Mouse (Mus musculus) heart, postnatal 36 days (tissue): Measurements from ENCODE around the gene Cecr2. TPM values are rescaled to one million over a fixed set of nuclear protein-coding genes. Genes with fewer than 3 reads are reported as not detected.
A peak's percentile ranks its signal among the peaks of the same experiment; 100 is the strongest.

Experiments used
- DNase-seq, 2 experiments: peaks; one replicate each; pipeline ENCODE4 v3.0.0; 2021 to 2022
- intact Hi-C: fragments of 180-260 bp; cut with DNase I; formaldehyde crosslinking; loops from one replicate; pipeline ENCODE4 v1.15.1; 2025
- total RNA-seq, 2 experiments: library from RNA; stranded (reverse); gene quantifications; 2 replicates each; pipeline ENCODE4 v1.2.3; 2021

The Cecr2 gene
- total RNA-seq, 2 experiments from 2014 or later, result 16.4 to 20.3 TPM

- peak; percentile 59 to 73 for DNase-seq
- intact Hi-C loops, result loop anchor here (5.0 kb wide), 2 partner anchors 70 to 85 kb away; no protein-coding TSS in a partner anchor
These were observed 722 bp downstream of the Cecr2 start for GRCm38 (mm10) chr6:120666761-120667421.

- intact Hi-C loops, result loop anchor here (5.0 kb wide), 2 partner anchors 70 to 85 kb away; no protein-coding TSS in a partner anchor
These were observed 1.2 kb downstream of the Cecr2 start for GRCm38 (mm10) chr6:120667422-120667781.

GRCm38 (mm10) chr6:120667911-120668310 lies 1.7 kb downstream of the Cecr2 start:
- intact Hi-C loops, result loop anchor here (5.0 kb wide), 2 partner anchors 69 to 86 kb away; no protein-coding TSS in a partner anchor
- DNase-seq, result peak in 1 of 2 experiments; percentile 13

More at GRCm38 (mm10) chr6:120667422-120667781, 1.2 kb downstream of the Cecr2 start:
- no peak for DNase-seq

GRCm38 (mm10) chr6:120674121-120674520 lies 8.0 kb downstream of the Cecr2 start:
- intact Hi-C loops, result loop anchor here (2.0 kb wide), 1 partner anchor 135 kb away; no protein-coding TSS in a partner anchor
- DNase-seq, result peak in 1 of 2 experiments; percentile 12

- no peak for DNase-seq
- intact Hi-C loops, result loop anchor here (2.0 kb wide), 1 partner anchor 136 kb away; no protein-coding TSS in a partner anchor
These were observed 8.7 kb downstream of the Cecr2 start for GRCm38 (mm10) chr6:120674881-120675280.

DNA sequence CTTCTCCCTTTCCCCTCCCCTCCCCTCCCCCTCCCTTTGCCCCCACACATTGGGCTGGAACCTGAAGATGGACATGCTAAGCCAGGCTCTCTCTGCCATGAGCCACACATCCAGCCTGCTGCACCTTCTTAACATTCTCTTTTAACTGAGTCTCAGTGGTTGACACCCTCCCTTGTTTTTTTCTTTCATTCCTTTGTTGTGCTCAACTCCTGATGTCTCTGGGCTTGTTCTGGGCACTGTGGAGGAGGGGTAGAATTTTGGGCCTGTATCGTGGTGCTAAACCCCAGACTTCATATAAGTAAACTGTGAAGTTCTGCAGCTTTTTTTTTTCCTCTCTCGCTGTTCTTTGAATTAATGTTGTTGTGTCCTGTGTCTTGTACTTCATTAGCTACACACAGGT lies 9.8 kb downstream of the Cecr2 start:
- no peak for DNase-seq
- intact Hi-C loops, result loop anchor here (2.0 kb wide), 1 partner anchor 137 kb away; no protein-coding TSS in a partner anchor

- no peak for DNase-seq
- intact Hi-C loops, result no loop called here
These were observed 17.2 kb downstream of the Cecr2 start for GRCm38 (mm10) chr6:120683351-120683750.

- DNase-seq, result no peak
- intact Hi-C loops, result no loop called here
These were observed 18.6 kb downstream of the Cecr2 start for GRCm38 (mm10) chr6:120684750-120685149.

DNA sequence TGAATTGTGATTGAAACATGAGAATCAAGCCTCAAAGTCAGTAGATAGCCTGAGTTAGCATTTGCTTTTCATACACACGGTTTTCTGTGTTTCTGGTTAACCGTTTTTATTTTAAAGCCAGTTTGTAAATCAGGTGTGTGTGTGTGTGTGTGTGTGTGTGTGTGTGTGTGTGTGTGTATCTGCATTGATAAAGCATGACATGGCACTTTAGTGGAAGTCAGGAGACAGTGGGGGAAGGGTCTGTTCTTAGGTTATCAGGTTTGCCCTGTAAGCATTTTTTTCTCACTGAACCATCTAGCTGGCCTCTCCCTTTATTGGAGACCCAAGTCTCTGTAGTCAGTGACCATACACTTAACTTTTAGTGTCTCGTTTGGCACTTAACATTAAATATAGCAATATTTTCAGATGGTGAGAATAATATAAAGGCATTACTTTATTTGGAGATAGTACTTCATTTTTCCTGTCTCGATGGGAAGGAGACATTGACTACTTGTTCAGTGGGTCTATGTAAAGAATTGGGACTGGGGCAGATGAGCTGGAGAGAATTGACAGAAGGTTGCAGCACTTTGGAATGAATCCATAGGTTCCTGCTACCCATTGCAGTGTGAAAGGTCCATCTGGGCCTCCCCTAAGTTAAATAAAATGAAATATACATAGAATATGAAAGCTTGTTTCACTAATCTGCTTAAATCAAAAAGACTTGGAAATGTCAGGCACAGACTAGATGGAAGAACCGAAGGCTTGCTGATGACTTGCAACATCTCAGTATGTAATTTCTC lies 20.9 kb downstream of the Cecr2 start:
- no peak for DNase-seq
- intact Hi-C loops, result no loop called here

GRCm38 (mm10) chr6:120700221-120700620 lies 34.1 kb downstream of the Cecr2 start:
- intact Hi-C loops, result no loop called here
- DNase-seq, result no peak

DNA sequence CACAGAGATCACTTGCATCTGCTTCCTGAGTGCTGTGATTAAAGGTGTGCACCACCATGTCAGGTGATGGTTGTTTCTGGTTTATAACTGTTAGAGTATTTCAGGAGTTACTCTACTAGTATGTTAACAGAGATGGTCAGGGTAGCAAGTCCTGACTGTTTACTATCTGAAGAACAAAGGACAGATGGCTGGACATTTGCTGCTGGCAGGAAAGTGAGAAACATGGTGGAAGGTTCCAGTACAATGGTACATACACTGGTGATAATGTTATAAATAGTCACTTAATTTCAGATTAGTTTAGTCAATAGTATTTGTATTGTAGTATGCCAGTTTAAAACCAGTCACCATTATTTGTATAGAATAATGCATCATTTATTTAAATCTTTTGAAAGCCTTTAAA lies 38.2 kb downstream of the Cecr2 start:
- DNase-seq, result no peak

GRCm38 (mm10) chr6:120708759-120709158 lies 42.6 kb downstream of the Cecr2 start:
- intact Hi-C loops, result no loop called here

More for the DNA sequence above, 38.2 kb downstream of the Cecr2 start:
- intact Hi-C loops, result no loop called here

GRCm38 (mm10) chr6:120714806-120715205 lies 48.6 kb downstream of the Cecr2 start:
- intact Hi-C loops, result loop anchor here (5.0 kb wide), 1 partner anchor 118 kb away; no protein-coding TSS in a partner anchor
- DNase-seq, result no peak

More at GRCm38 (mm10) chr6:120708759-120709158, 42.6 kb downstream of the Cecr2 start:
- no peak for DNase-seq

DNA sequence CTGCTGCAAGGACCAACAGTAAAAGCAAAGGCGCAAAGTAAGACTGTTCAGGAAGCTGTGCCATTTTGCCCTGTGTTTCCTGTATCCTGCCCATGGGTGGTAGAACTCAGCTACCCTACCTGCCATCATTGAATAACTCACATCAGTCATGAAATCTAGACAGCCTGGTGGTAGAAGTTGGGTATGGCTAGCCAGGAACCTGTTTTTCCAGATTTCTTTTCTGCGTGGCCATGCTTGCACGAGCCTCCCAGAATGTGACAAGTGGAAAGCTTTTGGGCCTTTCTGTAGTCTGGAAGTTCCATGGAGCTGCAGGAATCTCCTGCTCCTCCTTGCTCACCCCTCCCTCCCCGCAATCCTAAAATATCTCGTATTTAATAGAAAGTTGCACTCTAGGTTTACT lies 49.1 kb downstream of the Cecr2 start:
- intact Hi-C loops, result loop anchor here (5.0 kb wide), 1 partner anchor 118 kb away; no protein-coding TSS in a partner anchor
- DNase-seq, result no peak

- no peak for DNase-seq
- intact Hi-C loops, result loop anchor here (5.0 kb wide), 1 partner anchor 119 kb away; no protein-coding TSS in a partner anchor
These were observed 49.7 kb downstream of the Cecr2 start for GRCm38 (mm10) chr6:120715851-120716250.

- intact Hi-C loops, result loop anchor here (5.0 kb wide), 1 partner anchor 119 kb away; no protein-coding TSS in a partner anchor
- no peak for DNase-seq
These were observed 50.4 kb downstream of the Cecr2 start for GRCm38 (mm10) chr6:120716531-120716984.

GRCm38 (mm10) chr6:120725986-120726385 lies 59.8 kb downstream of the Cecr2 start:
- DNase-seq, result no peak
- intact Hi-C loops, result no loop called here

DNA sequence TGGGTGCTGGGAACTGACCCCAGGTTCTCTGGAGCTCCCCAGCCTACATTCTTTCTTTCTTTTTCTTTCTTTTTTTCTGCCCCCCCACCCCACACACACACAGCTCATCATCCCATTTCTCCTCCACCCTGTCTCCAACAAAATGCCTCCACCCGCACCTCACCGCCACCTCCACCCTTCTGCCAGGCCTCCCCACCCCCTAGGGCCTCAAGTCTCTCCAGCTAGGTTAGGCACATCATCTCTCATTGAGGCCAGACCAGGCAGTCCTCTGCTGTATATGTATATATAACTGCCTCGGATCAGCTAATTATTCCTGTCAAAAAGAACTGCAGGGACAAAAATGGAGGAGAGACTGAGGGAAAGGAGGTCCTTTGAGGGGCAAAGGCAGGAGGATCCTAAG lies 69.8 kb downstream of the Cecr2 start:
- no peak for DNase-seq
- intact Hi-C loops, result loop anchor here (1.0 to 5.0 kb wide), 4 partner anchors 69 to 197 kb away; partner anchors contain the start of gene Cecr2

GRCm38 (mm10) chr6:120736566-120736965 lies 70.4 kb downstream of the Cecr2 start:
- intact Hi-C loops, result loop anchor here (1.0 to 5.0 kb wide), 4 partner anchors 69 to 197 kb away; partner anchors contain the start of gene Cecr2
- DNase-seq, result peak in 1 of 2 experiments; percentile 15

GRCm38 (mm10) chr6:120743130-120743529 lies 77.0 kb downstream of the Cecr2 start:
- intact Hi-C loops, result no loop called here

DNA sequence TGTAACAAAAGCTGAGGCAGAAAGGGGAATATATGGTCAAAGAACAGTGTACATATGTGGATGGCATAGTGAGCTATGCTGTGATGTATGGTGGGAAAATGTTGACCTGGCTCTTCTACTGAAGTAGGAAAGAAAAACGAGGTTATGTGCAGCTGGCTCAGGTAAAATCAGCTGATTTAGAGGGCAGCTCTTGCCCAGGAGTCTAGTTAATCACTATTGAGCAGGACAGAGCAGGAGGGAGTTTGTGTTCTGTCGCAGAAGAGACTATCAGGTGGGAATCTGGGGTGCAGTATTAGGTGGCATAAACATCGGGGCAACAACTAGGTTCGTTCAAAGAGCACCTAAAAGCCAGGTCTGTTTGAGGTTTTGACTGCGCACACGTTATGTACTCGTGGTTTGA lies 78.1 kb downstream of the Cecr2 start:
- DNase-seq, result no peak
- intact Hi-C loops, result no loop called here

More at GRCm38 (mm10) chr6:120743130-120743529, 77.0 kb downstream of the Cecr2 start:
- no peak for DNase-seq
